Mouse (Mus musculus) urinary bladder, postnatal 36 days (tissue): ENCODE measurements around the gene Sars.

Source experiments
- DNase-seq, 2 experiments: peaks; one replicate each; pipeline ENCODE4 v3.0.0; 2022; ENCODE audit warnings: low spot score in 2 of 2, mixed read lengths in 1 of 2

Sars gene

GRCm38 (mm10) chr3:108392299-108392698 lies 52.7 kb downstream of the Sars start:
- DNase-seq, result no peak

DNA sequence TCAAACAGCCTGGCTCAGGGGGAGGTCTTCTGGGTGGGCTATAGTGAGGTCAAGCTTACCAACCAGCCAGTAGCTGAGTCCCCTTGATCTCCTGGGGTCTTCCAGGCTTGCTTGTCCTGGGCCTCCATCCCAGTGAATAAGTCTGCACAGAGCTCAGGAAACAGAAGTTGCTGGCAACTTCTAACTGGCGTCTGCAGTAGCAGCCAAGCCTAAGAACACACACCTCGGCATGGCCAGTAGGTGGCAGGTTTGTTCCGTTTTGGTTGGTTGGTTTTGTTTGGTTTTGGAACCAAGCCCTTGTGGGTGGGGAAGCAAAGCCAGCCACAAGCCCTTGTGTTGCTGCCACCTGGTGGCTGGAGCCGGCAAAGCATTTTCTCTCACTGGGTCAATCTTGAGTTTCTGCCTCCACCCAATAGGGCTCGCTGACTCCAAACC lies 55.9 kb downstream of the Sars start:
- peak; percentile 93 to 94 for DNase-seq

DNA sequence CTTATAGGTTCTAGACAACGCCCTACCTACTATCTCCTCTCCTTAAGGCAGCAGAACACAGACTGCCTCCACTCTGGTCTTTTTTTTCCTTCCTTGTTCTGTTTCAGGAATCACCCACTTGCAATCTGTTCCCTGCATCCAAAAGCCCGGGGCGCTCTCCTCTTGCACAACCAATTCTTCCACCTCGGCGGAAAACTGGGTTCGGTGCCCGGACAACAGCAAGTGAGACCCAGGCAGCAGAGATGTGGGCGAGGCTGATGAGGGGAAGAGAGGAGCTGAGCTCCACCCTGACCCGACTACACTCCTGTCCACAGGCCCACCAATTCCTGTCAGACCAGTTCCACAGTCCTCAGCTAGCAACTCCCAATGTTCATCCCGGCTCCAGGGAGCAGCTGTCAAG lies 58.8 kb downstream of the Sars start:
- no peak for DNase-seq

DNA sequence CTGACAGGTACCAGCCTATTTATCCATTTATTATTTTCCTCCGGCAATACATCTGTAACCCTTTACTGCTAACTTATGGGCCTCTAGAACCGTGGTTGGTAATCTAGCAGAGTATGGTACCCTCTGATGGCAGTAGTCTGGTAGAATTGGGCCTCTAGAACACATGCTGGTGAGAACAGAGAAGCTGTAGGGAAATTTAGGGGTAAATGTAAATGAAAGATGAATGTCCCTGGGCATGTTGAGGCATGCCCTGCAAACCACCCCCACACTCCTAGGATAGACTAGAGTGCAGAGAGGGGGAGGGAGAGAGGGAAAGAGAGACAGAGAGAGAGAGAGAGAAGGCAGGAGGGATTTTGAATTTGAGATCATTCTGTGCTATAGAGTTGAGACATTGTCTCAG lies 60.6 kb downstream of the Sars start:
- no peak for DNase-seq

GRCm38 (mm10) chr3:108383485-108384354 lies 61.3 kb downstream of the Sars start, which contains the start of gene Psrc1:
TSS of gene Psrc1 (plus strand) at chr3:108383839.
- DNase-seq, result peak; percentile 80 to 88

DNA sequence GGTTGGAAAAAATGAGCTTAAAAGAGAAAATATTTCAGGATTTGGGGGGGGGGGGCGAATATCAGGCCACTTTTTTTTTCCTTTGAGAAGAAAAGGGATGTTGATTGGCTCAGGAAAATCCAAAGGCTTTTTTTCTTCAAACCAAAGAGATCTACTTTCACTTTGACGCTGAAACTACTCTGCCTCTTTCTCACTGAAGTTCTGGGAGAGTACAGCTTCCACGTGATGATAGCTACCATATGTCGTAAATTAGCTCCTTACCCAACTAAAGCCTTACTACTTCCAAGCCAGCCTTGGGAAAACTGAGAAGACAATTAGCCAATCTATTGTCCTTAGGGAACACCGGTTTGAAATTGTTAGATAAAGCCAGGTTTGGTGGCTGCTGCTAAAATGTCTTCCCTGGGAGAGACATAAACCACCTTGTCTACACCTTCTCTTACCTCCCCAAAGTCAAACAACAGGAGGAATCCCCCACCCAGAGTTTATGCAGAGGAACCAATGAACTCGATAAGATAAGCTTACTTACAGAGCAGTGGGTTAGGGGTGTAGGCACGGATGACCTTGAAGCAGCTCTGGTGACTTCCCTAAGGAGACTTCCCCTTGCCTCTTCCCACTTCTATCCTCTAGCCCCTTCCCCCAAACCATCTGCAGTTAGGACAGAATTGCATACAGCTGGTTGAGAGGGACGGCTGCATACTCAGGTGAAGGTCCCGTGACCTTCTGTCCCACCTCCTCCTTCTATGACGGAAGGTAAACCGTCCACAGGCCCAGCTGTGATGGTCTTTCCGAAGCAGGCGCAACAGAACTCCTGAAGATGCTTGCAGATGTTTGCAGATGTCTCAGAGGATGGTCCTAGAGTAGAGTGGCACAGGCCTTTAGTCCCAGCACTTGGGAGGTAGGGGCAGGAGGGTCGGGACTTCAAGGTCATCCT lies 62.8 kb downstream of the Sars start:
- DNase-seq, result no peak

DNA sequence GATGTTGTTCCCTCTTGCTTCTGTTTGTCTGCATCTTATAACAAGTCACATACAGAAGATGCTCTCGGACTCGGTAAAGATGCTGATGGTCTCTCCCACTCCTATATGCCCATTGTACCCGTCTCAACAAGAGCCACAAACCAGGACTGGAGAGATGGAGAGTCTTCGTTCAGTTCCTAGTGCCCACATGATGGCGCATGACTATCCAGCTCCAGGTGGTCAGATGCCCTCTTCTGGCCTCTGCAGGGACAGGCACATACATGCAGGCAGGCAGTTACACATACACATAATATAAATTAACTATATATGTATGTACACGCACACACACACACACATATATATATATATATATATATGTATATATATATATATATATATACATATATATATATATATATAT lies 64.3 kb downstream of the Sars start:
- no peak for DNase-seq

DNA sequence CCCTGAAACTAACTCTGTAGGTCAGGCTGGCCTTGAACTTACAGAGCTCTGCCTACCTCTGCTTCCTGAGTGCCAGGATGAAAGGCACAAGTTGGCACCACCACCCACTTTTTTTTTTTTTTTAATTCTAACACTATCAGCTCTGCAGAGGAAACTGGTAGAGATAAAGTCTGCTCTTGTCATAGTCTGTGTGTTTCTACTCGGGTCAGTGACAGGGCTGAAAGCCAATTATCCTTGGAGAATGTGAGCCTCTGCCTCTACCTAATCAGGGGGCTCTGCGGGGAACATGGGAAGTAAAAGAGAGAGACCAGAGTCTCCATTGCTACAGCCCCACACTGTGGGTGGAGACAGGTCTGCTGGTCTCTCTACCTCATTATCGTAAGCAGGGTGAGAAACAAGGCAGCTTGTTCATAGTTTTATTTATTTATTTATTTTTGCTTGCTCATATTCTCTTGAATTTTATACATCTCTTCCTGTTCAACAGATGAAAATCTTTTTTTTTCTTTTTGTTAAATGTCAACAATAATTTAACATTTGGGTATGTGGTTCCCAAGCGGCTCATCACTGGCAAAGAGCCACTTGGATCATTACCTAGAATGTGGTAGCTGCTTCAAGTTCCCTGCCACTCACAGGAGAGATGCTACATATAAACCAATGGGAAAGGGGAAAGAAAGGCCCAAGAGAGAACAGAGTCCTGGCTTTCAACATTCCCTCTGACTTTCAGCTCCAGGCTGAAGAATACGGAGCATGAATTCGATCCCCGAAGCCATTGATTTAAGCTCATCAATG lies 65.9 kb downstream of the Sars start:
- DNase-seq, result no peak
